In genomic region chr11:94161867-94162581, GRCm38 (mm10) we compare ENCODE assay signal across 8 mouse cellular contexts. TPM values are rescaled to one million over a fixed set of nuclear protein-coding genes. Genes with fewer than 3 reads are reported as not detected.
DNase-seq lines count a peak whose midpoint lies in the region; ATAC-seq lines count a peak whose summit lies in the region.

No protein-coding gene starts in this region.

- H3K4me1 ChIP-seq in hindbrain, embryonic 14.5 days (replicated peaks; ENCODE audit: control insufficient read depth, insufficient read depth, low read length), result peaks cover 43% of the 10 kb centered on the region

- no peaks in the 10 kb centered on the region for H3K9me3 ChIP-seq in hindbrain, embryonic 14.5 days (ENCODE audit: control insufficient read depth, low read length)

- intact Hi-C loops in heart, postnatal 10 days (cut with DNase I), result no loop called here
- intact Hi-C loops in left cerebral cortex, postnatal 25 days (cut with DNase I), result no loop called here

- no peak for ATAC-seq in hindbrain, embryonic 14.5 days (ENCODE audit: low FRiP score)

- DNase-seq in heart, adult 11 months, result peak; percentile 90
- DNase-seq in heart, postnatal 10 days, result no peak
- peak; percentile 60 for DNase-seq in adipocyte (ENCODE audit: low spot score)
- DNase-seq in hindbrain, embryonic 14.5 days (ENCODE audit: low spot score), result no peak
- DNase-seq in lung, postnatal 36 days, result peak; percentile 72
- DNase-seq in left cerebral cortex, adult 8-10 months (ENCODE audit: low spot score in 2 of 2), result no peak
- DNase-seq in left cerebral cortex, postnatal 25 days (ENCODE audit: low spot score in 2 of 2), result no peak
- no peak for DNase-seq in heart, adult 8-10 months (ENCODE audit: low spot score)

- peak overlapping the region; percentile 99 for H3K27ac ChIP-seq in hindbrain, embryonic 14.5 days

- no peak overlapping the region for H3K4me2 ChIP-seq in hindbrain, embryonic 14.5 days (replicated peaks)

- no peak overlapping the region for H3K4me3 ChIP-seq in hindbrain, embryonic 14.5 days (replicated peaks; ENCODE audit: low read length)

- no peaks in the 10 kb centered on the region for H3K27me3 ChIP-seq in hindbrain, embryonic 14.5 days (ENCODE audit: control insufficient read depth, insufficient read depth, low read length)

- H3K9ac ChIP-seq in hindbrain, embryonic 14.5 days, result no peak overlapping the region

- WGBS in hindbrain, embryonic 14.5 days, result 90% methylated on average over 11 of the region's 11 CpGs

- no peaks in the 10 kb centered on the region for H3K36me3 ChIP-seq in hindbrain, embryonic 14.5 days (replicated peaks; ENCODE audit: control insufficient read depth, insufficient read depth)

RNA-seq across cellular contexts. Expression of gene Tob1, which starts 49.2 kb away (rescaled TPM):
- total RNA-seq in heart, postnatal 10 days (2021), result 10 to 100 TPM; 67.4 to 81.0 TPM
- polyA plus RNA-seq in hindbrain, embryonic 14.5 days (2014; fragmentation: Nextera tagmentation; extraction: Ambion mirVana), result 34.3 and 34.6 TPM in 2 replicates
- 10 to 100 TPM; 38.2 to 48.1 (median 42.3) TPM for total RNA-seq in left cerebral cortex, adult 8-10 months (2022)
- total RNA-seq in left cerebral cortex, postnatal 25 days (2021), result 10 to 100 TPM; 38.2 to 43.9 TPM
- 10 to 100 TPM; 51.3 to 58.4 (median 53.2) TPM for total RNA-seq in heart, adult 8-10 months (2022)

Comparison
In these comparisons a context has a peak if more than half of its experiments do, and no peak if none do; other contexts are left out.
1. DNase-seq: peak in heart, adult 11 months (single experiment), adipocyte (single experiment) and lung, postnatal 36 days (single experiment); none in heart, postnatal 10 days (0 of 2), hindbrain, embryonic 14.5 days (single experiment), left cerebral cortex, adult 8-10 months (0 of 2), left cerebral cortex, postnatal 25 days (0 of 2) and heart, adult 8-10 months (single experiment).